Mouse (Mus musculus) lung, postnatal 0 days (tissue): ENCODE measurements around the gene Ftl1-ps1.

Experiments used
- CTCF ChIP-seq: IDR thresholded peaks from 2 replicates; pipeline ENCODE4 v1.5.1; 2016; ENCODE audit warnings: antibody characterized with exemption, mild to moderate bottlenecking
- EP300 ChIP-seq: IDR thresholded peaks from 2 replicates; pipeline ENCODE4 v1.6.1; 2016; ENCODE audit warnings: antibody characterized with exemption, mild to moderate bottlenecking, control low read depth

- peak; percentile 2; the same call in 1 of the 2 replicates for TF ChIP-seq CTCF
- no peak for TF ChIP-seq EP300
Observed at GRCm38 (mm10) chr13:74363859-74364235, 35.6 kb upstream of the Ftl1-ps1 start, which contains the start of gene Lrrc14b.
